In genomic region chr6:143402766-143403165, GRCm38 (mm10) we compare ENCODE assay signal across 21 mouse cellular contexts.
DNase-seq lines count a peak whose midpoint lies in the region; ATAC-seq lines count a peak whose summit lies in the region.
"Had no signal": no experiment of that assay in that cellular context is flagged by ENCODE, and none has a peak within 500 bp of the region (broad histone marks: within the 10 kb centered on the region; RNA-seq: fewer than 3 reads in every experiment).

No protein-coding gene starts in this region.

- H3K4me2 ChIP-seq in forebrain, embryonic 11.5 days (ENCODE audit: low read depth, low read length, severe bottlenecking): no peak overlapping the region
- no peak overlapping the region for H3K4me2 ChIP-seq in forebrain, embryonic 13.5 days
- H3K4me2 ChIP-seq in heart, embryonic 12.5 days: no peak overlapping the region

- H3K9ac ChIP-seq in forebrain, embryonic 11.5 days (ENCODE audit: low read length): no peak overlapping the region
- H3K9ac ChIP-seq in forebrain, embryonic 13.5 days: no peak overlapping the region
- no peak overlapping the region for H3K9ac ChIP-seq in heart, embryonic 12.5 days

- H3K9me3 ChIP-seq in forebrain, embryonic 11.5 days (ENCODE audit: control insufficient read depth, low read length): no peaks in the 10 kb centered on the region
- H3K9me3 ChIP-seq in forebrain, embryonic 13.5 days (replicated peaks): no peaks in the 10 kb centered on the region; the same call in 1 of the 2 replicates
- no peaks in the 10 kb centered on the region for H3K9me3 ChIP-seq in heart, embryonic 10.5 days
- H3K9me3 ChIP-seq in heart, embryonic 12.5 days (replicated peaks): no peaks in the 10 kb centered on the region

- no peak overlapping the region for H3K4me3 ChIP-seq in forebrain, embryonic 11.5 days (ENCODE audit: low read depth, low read length)
- H3K4me3 ChIP-seq in forebrain, embryonic 13.5 days: no peak overlapping the region
- H3K4me3 ChIP-seq in heart, embryonic 10.5 days: no peak overlapping the region
- H3K4me3 ChIP-seq in heart, embryonic 12.5 days: no peak overlapping the region

- 66% methylated on average over 7 of the region's 7 CpGs for WGBS in forebrain, embryonic 11.5 days
- 64% methylated on average over 7 of the region's 7 CpGs for WGBS in forebrain, embryonic 13.5 days
- 77% methylated on average over 7 of the region's 7 CpGs for WGBS in heart, embryonic 10.5 days
- 80% methylated on average over 7 of the region's 7 CpGs for WGBS in heart, embryonic 12.5 days

- H3K27me3 ChIP-seq in forebrain, embryonic 11.5 days (ENCODE audit: control insufficient read depth, insufficient read depth, low read length): no peaks in the 10 kb centered on the region
- no peaks in the 10 kb centered on the region; the same call in 1 of the 2 replicates for H3K27me3 ChIP-seq in forebrain, embryonic 13.5 days
- no peaks in the 10 kb centered on the region for H3K27me3 ChIP-seq in heart, embryonic 10.5 days (ENCODE audit: insufficient read depth, poor library complexity, severe bottlenecking)
- H3K27me3 ChIP-seq in heart, embryonic 12.5 days (replicated peaks): 0 out of 2 replicates have a peak, but pooled peaks cover 2% of the 10 kb centered on the region
- H3K27me3 ChIP-seq: CH12.LX had no signal

- no peaks in the 10 kb centered on the region for H3K36me3 ChIP-seq in forebrain, embryonic 11.5 days (ENCODE audit: control insufficient read depth, insufficient read depth, low read length)
- no peaks in the 10 kb centered on the region for H3K36me3 ChIP-seq in forebrain, embryonic 13.5 days (ENCODE audit: poor library complexity, severe bottlenecking)
- no peaks in the 10 kb centered on the region for H3K36me3 ChIP-seq in heart, embryonic 10.5 days
- H3K36me3 ChIP-seq in heart, embryonic 12.5 days: no peaks in the 10 kb centered on the region
- H3K36me3 ChIP-seq: G1E had no signal

- ATAC-seq in forebrain, embryonic 11.5 days (replicated peaks; ENCODE audit: low FRiP score): no peak
- no peak for ATAC-seq in forebrain, embryonic 13.5 days
- no peak for ATAC-seq in heart, embryonic 12.5 days (ENCODE audit: insufficient number of reproducible peaks, low FRiP score)
- ATAC-seq: activated CD4-positive, CD25-positive, alpha-beta regulatory T cell, adult 4 months; CD4-positive, CD25-positive, alpha-beta regulatory T cell, adult 4 months; Patski had no signal

- DNase-seq in forebrain, embryonic 11.5 days (ENCODE audit: low spot score): peak; percentile 36
- DNase-seq in heart, adult 11 months: peak; percentile 80
- no peak for DNase-seq in heart, postnatal 4 days
- DNase-seq in heart, embryonic 10.5 days (ENCODE audit: low spot score): peak; percentile 57
- DNase-seq: adrenal gland, adult 2 months; adrenal gland, adult 8-10 months; adrenal gland, postnatal 10 days; adrenal gland, postnatal 14 days; adrenal gland, postnatal 25 days; adrenal gland, postnatal 36 days; B cell, adult 2 months; cerebellum, adult 11 months; cerebellum, adult 11-12 months; cerebellum, adult 18-20 months had no signal

- no peak overlapping the region for H3K27ac ChIP-seq in forebrain, embryonic 11.5 days (ENCODE audit: low read depth, low read length)
- no peak overlapping the region for H3K27ac ChIP-seq in forebrain, embryonic 13.5 days
- no peak overlapping the region for H3K27ac ChIP-seq in heart, embryonic 10.5 days
- H3K27ac ChIP-seq in heart, embryonic 12.5 days (ENCODE audit: poor library complexity, severe bottlenecking): no peak overlapping the region

- peaks cover 5% of the 10 kb centered on the region; the same call in 1 of the 2 replicates for H3K4me1 ChIP-seq in forebrain, embryonic 11.5 days (replicated peaks; ENCODE audit: control insufficient read depth, insufficient read depth, low read length)
- H3K4me1 ChIP-seq in forebrain, embryonic 13.5 days: peaks cover 20% of the 10 kb centered on the region
- no peaks in the 10 kb centered on the region for H3K4me1 ChIP-seq in heart, embryonic 10.5 days
- no peaks in the 10 kb centered on the region for H3K4me1 ChIP-seq in heart, embryonic 12.5 days (replicated peaks)
